Mouse (Mus musculus) 3T3-L1 (cell line): ENCODE data around the gene Trim23.
A peak's percentile ranks its signal among the peaks of the same experiment; 100 is the strongest.
"Not testable (repeated sequence)": the region's sequence is repeated elsewhere in the genome, so short reads cannot be mapped to it uniquely, and the experiment has no call there.

ENCODE experiments used
- DNase-seq: peaks from one replicate; pipeline ENCODE4 v3.0.0-alpha.2; 2015; ENCODE audit warnings: low read depth, low spot score

Trim23 gene

DNA sequence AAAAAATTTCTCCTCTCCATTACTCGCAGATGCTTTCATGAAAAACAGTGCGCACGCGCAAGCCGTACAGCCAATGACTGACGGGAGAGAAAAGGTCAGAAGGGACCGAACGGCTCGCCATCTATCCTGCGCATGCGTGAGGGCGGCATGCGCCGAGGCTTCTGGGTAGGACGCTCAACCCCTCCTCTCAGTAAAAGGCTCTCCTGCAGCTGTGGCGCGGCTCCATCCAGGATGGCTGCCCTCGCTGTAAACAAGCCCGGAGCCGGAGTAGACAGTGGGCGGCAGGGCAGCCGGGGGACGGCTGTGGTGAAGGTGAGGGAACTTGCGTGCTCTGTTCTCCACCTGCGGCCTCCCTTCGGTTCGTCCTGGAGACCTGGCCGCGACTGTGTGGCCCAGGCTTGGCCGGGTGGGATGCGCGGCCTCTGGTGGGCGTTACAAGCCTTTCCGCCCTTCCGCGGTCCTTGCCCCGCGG lies at the start of gene Trim23:
Gene Trim23, plus strand, starts transcription at position 148 of the 472 bp plus-strand sequence.
- peak; percentile 99 for DNase-seq

DNA sequence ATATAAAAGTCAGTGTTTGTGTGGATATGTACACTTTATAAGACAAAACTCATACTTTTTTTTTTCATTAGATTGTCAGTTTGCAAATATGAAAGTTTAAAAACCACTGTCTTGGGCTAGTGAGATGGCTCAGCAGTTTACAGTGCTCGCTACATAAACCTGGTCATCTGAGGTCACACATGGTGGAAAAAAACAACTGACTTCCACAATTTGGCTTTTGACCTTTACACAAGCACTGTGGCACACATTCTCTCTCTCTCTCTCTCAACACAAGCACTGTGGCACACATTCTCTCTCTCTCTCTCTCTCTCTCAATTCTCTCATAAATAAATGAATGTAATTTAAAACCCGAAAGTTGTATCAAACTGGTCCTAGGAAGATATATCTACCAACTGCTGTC lies 46.0 kb upstream of the Trim23 start:
- no peak for DNase-seq

DNA sequence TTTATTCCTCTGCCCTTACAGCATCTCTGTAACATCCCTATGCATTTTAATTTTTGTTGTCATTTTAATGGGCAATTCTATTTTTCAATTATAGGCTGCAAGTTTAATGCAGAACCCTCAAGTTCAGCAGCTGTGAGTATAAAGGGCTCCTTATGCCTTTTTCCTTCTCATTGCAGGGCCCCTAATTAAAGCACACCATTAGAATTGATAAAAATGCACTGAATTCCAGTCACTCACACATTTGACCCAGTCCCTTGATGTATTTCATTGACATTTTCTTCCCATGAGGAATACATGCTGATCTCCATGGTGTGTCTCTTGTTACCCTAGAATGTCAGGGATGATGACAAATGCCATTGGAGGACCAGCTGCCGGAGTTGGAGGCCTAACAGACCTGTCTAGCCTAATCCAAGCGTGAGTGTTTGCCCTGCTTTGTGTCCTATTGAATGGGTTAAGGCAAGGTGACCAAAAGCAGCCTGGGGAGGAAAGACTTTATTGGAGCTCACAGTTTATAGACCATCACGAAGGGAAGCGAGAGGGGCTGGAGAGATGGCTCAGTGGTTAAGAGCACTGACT lies 44.0 kb upstream of the Trim23 start:
- no peak for DNase-seq

DNA sequence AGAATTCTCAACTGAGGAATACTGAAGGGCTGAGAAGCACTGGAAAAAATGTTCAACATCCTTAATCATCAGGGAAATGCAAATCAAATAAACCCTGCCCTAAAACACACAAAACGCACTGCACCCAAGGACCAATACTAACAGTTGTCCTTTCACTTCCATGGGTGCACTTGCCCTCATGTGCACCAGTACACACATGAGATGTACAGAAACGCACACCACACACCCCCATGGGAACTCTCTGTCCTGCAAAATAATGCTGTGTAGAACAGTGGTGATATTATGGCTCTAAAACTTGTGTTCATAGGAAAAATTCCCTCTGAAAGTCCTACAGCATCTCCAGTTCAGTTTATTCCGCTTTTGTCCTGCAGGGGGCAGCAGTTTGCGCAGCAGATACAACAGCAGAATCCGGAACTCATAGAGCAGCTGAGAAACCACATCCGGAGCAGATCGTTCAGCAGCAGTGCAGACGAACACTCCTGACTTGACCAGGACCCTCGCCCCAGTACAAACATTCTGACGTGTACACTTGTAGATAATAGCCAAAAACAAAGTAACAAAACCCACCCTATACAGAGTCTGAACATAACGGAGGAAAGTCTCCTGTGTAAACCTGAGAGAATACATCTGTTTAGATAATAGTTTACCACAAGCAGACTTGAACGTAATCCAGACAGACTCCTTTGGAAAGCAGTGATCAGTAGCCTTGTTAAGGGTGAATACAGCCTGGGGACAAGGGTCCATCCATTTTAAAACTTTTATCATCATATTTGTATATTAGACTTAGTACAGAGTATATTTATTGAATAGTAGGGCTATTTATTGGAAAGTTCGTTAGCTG lies 39.0 kb upstream of the Trim23 start:
- DNase-seq: peak; percentile 87

DNA sequence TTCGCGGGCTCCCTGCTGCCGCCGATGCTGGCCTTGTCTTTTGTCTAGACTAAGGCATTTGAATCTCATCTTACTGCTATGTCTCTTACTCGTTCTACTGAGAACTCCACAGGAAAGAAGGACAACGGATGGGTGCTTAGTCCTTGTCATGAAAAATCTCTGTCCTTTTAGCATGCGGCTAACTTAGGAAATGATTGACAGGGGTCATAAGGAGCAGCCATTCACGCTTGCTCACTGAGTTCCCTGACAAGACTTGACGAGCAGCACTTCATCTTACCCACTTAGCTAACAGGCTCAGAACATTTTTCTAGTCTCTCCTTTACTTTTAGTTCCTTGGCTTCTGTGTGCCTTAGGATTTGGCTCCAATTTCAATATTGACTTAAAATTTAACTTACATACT lies 33.7 kb upstream of the Trim23 start:
- DNase-seq: no peak

DNA sequence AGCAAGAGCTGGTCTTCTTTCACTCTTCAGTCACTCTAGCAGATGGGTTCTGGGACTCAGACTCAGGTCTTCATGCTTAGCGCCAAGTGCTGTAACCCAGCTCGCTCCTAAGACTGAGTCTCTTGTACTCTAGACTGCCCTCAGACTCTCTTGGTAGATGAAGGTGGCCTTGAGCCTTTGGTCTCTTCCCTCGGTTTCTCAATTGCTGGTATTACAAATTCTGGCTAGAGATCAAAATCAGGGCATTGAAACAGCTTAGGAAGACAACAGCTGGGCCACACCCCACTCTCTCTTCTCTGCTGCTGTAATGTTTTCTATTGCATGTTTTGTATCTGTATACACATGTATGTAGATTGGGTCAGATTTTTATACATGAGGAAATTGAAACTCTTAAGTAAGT lies 33.0 kb upstream of the Trim23 start:
- no peak for DNase-seq

DNA sequence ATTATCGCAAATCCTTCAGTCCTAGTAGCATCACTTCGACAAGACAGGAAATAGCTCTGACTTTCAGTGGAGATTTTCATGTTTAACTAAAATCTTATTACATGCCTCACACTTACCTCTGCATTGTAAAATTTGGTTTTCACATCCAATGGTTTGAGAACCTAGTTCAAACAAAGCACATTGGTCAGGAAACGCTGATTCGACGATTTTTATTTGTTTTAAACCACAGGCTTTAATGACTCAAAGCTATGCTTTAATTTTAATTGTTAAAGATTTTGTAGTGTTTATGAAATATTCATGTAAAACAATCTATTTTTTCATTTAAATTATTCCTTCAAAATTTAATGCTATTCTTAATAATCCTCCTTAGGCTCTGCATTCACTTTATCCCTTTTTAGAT lies 24.4 kb upstream of the Trim23 start:
- no peak for DNase-seq

DNA sequence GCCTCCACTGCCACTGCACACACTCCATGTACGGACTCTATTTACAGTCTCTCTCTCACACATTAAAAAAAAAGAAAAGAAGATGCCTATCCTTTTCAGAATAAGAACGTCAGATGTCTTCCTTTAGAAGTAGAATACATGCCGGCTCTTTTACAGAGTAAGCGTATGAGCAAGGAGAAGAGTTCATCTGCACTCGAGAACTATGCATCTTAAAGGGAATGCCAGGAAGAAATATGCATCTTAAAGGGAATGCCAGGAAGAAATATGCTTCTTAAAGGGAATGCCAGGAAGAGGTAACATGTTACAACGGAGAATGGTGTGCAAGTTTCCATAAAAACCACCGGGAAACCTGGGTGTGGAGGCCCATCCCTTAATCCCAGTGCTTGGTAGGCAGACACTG lies 23.5 kb upstream of the Trim23 start:
- DNase-seq: no peak

DNA sequence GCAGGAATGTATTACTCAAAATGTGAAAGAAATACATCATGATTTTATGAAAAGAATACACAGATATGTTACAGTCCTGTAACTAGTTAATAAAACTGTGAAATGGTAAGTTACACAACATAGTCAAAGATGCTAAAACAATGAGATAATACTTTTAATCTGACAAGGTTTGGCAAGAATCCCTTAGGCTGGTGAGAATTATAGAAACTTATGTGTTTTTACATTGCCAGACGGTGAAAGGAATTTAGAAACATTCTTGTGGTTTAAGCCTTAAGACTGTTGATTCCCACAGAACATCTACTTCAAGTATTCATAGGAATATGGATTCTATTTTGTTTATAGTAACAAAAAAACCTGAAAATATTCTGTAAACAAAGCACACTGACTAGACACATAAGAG lies 22.9 kb upstream of the Trim23 start:
- DNase-seq: peak; percentile 63

DNA sequence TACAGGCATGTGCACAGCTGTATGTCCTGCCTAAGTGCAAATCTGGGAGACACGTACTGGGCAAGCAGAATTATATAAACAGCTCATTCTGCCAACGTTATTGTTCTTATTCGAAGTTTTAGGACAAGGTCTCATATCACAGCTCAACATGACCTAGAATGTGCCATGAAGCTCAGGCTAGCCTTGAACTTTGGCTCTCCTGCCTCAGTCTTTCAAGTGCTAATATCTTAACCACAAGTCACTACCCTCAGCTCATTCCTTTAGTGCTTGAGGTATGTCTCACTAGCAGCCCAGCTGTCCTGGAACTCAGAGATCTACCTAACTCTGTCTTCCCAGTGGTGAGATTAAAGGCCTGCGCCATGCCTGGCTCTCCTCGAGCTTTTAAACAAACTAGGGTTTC lies 6.9 kb upstream of the Trim23 start:
- peak; percentile 39 for DNase-seq

DNA sequence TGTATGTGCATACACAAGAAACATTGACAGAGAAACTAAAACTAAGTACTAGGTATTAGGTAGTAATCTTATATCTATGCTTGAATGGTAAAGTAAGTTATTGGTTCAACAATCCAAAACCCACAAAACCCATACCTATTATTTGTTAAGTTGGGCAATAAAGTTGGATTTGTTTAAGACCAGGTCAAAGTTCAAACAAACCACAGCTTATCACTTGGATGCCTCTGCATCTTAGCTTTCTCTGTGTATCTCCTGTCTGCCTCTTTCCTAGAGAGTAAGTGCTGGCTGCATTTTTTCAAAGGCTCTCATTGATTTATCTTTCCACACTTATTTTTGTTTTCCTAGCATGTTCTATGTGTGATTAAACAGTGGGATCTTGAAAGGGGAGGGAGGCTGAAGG lies 6.1 kb upstream of the Trim23 start:
- no peak for DNase-seq

DNA sequence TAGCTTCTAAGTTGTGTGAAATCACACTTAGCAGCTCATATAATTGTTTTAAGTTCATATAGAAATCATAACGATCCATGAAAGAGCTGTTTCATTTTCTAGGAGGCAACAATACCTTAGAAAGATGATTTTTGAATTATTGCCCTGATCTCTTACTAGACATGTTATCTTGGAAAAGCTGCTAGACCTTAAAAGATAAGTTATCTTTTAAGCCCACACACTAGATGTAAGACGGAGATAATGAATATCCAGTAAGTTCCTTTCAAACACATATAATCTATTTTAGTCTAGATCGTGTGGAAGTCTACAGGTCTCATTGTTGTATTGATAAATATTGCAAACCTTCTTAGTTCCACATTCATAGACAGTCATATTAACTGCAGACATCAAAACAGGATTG lies 1.7 kb upstream of the Trim23 start:
- no peak for DNase-seq

DNA sequence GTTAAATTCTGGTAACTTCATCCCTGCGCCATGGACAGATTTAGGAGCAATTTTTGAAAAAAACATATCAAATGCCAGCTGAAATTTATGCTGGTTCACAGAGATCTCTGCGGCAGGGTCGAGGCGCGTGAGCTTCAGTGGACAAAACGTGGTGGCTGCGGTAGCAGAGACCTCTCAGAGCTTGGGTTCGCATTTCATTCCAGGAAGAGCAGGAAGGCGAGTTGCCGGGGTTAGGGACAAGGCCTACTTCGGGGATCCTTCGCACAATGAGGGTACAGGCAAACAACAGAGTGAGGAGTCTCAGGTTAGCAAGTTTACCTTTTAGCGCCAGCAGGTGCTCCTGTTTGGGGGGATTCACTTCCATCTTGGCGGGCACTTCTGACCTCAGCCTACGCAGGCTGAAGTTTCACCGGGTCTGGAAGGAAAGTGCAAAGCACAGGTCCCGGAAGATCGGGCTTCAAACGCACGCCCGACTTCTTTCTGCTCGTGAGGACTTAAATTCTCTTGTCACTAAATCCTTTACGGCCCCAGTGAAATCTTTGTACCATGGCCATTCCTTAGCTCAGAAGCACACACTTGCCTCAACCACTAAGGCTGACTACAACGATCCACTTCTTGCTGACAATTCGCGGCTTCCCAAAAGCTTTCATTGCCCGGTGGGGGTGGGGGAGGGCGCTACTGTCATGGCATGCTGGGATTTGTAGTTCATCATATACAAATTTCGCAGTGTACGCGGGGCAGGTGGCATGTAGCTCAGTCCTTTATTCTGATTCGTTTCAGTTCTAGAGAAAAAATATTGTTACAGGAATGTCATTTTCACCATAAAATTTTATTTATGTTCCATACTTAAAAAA lies 574 bp upstream of the Trim23 start, which contains the start of gene Trappc13:
Gene Trappc13, minus strand, starts transcription at position 674 of the 854 bp plus-strand sequence.
- peak; percentile 88 for DNase-seq

DNA sequence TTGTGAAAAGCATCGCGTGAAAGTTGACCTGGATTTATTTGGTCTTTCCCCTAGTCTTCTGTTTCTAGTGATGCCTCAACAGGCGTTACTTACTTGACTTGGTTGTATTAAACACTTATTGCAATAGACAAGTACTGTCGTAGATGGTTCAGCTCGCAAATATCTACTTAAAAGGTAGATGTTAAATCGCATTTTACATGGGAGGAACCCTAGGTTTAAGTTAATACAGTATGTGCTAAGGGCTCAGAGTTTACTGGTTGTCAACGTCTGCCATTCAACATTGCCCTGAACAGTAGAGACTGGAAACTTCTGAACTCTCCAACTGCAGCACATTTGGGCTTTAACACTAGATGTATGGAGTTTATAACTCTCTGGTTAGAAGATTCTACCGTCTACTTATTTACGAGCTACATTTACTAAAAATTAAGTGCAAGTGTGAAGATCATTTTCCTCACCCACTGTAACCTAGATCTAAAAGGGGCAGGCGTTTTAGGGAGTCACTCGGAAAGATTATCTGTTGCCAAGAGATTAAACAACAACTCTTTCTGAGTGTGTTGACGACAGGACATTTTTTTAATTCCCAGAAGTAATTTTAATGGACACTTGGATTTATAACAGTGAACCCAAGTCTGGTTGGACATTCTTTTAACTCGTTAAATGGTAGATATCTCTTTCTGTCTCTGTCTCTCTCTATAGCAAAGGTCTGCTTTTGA lies 735 bp downstream of the Trim23 start:
- DNase-seq: peak; percentile 26

DNA sequence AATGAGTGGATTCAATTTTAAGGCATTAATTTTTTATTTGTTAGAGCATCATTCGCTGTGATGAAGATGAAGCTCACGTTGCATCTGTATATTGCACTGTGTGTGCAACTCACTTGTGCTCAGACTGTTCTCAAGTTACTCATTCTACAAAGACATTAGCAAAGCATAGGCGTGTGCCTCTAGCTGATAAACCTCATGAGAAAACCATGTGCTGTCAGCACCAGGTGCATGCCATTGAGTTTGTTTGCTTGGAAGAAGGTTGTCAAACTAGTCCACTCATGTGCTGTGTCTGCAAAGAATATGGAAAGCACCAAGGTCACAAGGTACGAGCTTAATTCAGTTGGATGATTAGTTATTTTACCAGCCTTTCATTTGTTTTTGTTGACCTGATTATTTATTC lies 8.8 kb downstream of the Trim23 start:
- DNase-seq: no peak

DNA sequence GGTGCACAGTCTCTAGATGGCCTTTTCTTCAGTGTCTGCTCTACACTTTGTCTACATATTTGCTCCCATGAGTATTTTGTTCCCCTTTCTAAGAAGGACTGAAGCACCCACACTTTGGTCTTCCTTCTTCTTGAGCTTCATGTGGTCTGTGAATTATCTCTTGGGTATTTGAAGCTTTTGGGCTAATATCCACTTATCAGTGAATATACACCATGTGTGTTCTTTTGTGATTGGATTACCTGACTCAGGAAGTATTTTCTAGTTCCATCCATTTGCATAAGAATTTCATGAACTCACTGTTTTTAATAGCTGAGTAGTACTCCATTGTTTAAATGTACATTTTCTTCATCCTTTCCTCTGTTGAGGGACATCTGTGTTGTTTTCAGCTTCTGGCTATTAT lies 17.3 kb downstream of the Trim23 start:
- not testable (repeated sequence) for DNase-seq

DNA sequence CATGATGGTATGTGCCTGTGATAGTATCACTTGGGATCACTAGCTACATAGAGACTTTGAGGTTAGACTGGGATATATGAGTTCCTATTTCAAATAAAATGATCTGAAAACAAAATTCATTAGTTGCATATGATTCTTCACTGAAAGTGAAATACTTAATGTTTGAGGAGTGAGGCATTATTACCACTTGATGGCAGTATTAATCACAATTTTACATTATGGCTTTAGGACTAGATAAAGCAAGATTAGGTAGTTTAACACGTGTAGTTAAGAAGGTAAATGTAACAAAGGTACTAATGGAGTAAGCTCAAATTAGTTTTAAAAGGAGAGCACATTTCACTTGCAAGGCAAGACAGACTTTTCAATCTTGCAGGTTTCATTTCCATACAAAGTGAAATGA lies 25.7 kb downstream of the Trim23 start:
- DNase-seq: peak; percentile 30

DNA sequence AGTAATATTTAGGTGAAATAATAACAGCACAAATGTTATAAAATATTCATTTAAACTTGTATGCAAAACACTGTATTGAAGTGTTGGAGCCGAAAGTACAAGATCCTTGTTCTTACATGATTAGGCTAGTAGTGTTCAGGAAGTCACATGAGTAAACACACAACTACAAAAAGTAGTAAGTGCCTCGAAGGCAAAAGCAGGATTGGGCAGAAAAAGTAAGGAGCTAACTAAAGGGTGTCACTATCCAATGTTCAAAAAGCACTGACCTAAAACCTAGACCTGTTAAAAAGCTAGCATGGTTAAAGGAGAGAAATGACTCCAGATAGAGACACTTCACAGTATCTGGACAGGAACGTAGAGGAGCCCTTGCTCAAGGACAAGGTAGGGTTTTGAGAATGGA lies 48.9 kb downstream of the Trim23 start:
- peak; percentile 7 for DNase-seq

DNA sequence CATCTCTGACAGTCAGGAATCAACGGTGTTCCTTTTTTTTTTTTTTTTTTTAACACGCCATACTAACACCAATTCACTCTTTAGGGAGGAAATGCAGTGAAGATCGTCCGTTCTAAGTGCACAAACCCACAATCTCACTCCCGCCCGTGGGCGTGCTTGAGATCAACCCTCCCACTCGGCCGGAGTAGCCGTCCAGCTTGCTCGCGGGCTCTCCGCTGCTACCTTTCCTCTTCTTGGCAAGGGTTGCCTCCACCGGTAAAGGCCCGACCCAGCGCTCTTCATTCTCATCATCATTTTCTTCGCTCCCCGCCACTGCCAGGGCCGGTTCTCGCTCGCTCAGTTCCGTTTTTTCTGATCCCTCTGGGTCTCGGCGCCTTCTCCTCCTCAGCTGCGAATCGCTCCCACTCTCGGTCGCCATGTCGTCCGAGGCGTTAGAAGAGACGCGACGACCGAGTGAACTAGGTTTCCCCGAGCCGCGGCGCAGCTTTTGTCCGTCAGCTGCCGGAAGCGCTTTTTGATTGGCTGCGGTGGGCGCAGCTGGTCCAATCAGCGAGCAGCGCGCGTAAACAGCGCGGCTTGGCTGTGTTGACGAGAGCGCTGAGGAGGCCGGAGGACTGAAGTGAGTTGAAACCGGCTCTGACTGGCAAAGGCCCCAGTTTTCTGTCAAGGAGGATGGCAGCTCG lies 49.9 kb downstream of the Trim23 start, which contains the start of the genes Cenpk and Ppwd1:
Gene Cenpk, plus strand, starts transcription at position 228 of the 683 bp plus-strand sequence.
Gene Ppwd1, minus strand, starts transcription at position 460 of the 683 bp plus-strand sequence.
- peak; percentile 95 for DNase-seq

DNA sequence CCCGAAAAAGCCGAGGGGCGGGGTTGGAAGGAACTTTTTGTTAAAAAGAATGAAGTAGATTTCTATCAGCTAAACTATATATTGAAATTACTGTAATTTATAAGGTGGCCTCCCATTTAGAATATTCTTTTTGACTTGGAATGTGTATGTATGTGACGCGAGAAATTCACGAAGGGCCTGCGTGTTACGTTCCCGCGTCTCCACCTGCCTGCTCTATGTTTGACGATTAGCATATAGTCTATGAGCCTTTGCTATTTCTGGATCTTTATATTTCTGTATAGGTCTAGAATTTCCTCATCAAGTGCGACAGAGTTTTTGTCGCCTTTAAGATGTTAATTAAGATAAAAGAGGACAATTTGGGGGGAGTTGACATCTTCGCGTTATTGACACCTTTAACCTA lies 50.6 kb downstream of the Trim23 start:
- no peak for DNase-seq
